ENCODE assay signal across 16 mouse cellular contexts in the genomic region with DNA sequence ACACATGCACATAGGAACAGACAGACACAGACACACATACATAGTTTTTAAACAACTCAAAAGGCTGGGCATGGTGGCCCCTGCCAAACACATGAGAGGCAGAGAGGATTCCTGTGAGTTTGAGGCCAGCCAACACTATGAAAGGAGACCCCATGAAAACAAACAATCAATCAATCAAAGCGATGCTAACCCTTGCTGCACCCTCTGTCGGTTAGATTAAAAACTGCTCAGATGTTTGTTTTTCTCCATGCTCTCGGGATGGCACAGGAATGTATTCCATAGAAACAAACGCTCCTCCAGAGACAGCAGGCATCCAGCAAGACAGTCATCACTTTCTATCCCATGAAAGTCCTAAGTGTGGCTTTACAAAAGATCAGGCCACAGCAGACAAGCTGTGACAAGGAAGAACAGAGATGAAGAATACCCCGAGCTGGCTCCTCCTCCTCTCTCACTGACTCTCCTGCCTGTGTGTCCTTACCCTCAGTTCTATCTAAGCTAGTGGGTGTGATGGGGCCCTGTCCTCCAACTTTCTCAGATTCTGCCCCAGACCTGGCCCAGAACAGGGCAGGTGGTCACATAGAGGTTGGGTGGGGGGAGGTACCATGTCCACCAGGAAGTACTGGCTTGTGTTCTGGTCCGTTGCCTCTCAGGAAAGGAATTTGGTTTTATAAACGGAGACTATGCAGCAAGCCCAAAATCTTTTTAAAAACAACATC. TPM values are rescaled to one million over a fixed set of nuclear protein-coding genes. Genes with fewer than 3 reads are reported as not detected.
DNase-seq lines count a peak whose midpoint lies in the region; ATAC-seq and TF ChIP-seq lines count a peak whose summit lies in the region.
"Had no signal": no experiment of that assay in that cellular context is flagged by ENCODE, and none has a peak within 500 bp of the region (broad histone marks: within the 10 kb centered on the region; RNA-seq: fewer than 3 reads in every experiment).

No protein-coding gene starts in this region.

- ATAC-seq in heart, embryonic 11.5 days (replicated peaks; ENCODE audit: insufficient number of reproducible peaks, low FRiP score, low TSS enrichment): peak; percentile 48; the same call in 1 of the 2 replicates
- ATAC-seq in liver, embryonic 14.5 days (ENCODE audit: insufficient read depth): 0 out of 2 replicates have a peak, but pooled peaks have one; percentile 9
- ATAC-seq in midbrain, embryonic 16.5 days: no peak
- ATAC-seq: Patski had no signal

- H3K4me1 ChIP-seq in heart, embryonic 11.5 days (ENCODE audit: control insufficient read depth, insufficient read depth, low read length): peaks cover 19% of the 10 kb centered on the region
- H3K4me1 ChIP-seq in liver, embryonic 14.5 days (replicated peaks; ENCODE audit: control insufficient read depth in 2 of 2, insufficient read depth in 2 of 2, low read length in 1 of 2): peaks cover 4 to 15% of the 10 kb centered on the region in 2 experiments; a peak in 3 of 4 replicates
- H3K4me1 ChIP-seq in midbrain, embryonic 16.5 days (ENCODE audit: control insufficient read depth, insufficient read depth, low read length): no peaks in the 10 kb centered on the region

- H3K9me3 ChIP-seq in heart, embryonic 11.5 days (replicated peaks; ENCODE audit: control insufficient read depth, low read length): no peaks in the 10 kb centered on the region
- H3K9me3 ChIP-seq in liver, embryonic 14.5 days (ENCODE audit: control insufficient read depth, low read length): no peaks in the 10 kb centered on the region
- no peaks in the 10 kb centered on the region for H3K9me3 ChIP-seq in midbrain, embryonic 16.5 days (replicated peaks; ENCODE audit: control insufficient read depth, low read length, poor library complexity, severe bottlenecking)
- H3K9me3 ChIP-seq: forebrain, embryonic 10.5 days had no signal

- no peak overlapping the region for H3K9ac ChIP-seq in heart, embryonic 11.5 days (ENCODE audit: low read depth, low read length)
- no peak overlapping the region for H3K9ac ChIP-seq in liver, embryonic 14.5 days (replicated peaks)
- no peak overlapping the region for H3K9ac ChIP-seq in midbrain, embryonic 16.5 days (ENCODE audit: low read depth, low read length)

- H3K4me3 ChIP-seq in heart, embryonic 11.5 days (ENCODE audit: low read depth, low read length): 0 out of 2 replicates have a peak overlapping the region, but pooled peaks have one; percentile 19
- no peak overlapping the region for H3K4me3 ChIP-seq in layer of hippocampus, adult 2 months
- H3K4me3 ChIP-seq in liver, embryonic 14.5 days (ENCODE audit: insufficient read depth in 1 of 2, low read depth in 2 of 2, low read length in 2 of 2): no peak overlapping the region
- no peak overlapping the region for H3K4me3 ChIP-seq in midbrain, embryonic 16.5 days (ENCODE audit: low read depth, low read length)
- H3K4me3 ChIP-seq: forebrain, embryonic 10.5 days had no signal

- no peaks in the 10 kb centered on the region for H3K36me3 ChIP-seq in heart, embryonic 11.5 days (ENCODE audit: control insufficient read depth, insufficient read depth, low read length)
- H3K36me3 ChIP-seq in liver, embryonic 14.5 days (replicated peaks; ENCODE audit: control insufficient read depth, insufficient read depth, low read depth): no peaks in the 10 kb centered on the region
- no peaks in the 10 kb centered on the region for H3K36me3 ChIP-seq in midbrain, embryonic 16.5 days (ENCODE audit: control insufficient read depth, insufficient read depth, low read length)
- H3K36me3 ChIP-seq: forebrain, embryonic 10.5 days had no signal

- no peaks in the 10 kb centered on the region for H3K27me3 ChIP-seq in heart, embryonic 11.5 days (ENCODE audit: control insufficient read depth, insufficient read depth, low read length)
- no peaks in the 10 kb centered on the region for H3K27me3 ChIP-seq in liver, embryonic 14.5 days (ENCODE audit: control insufficient read depth, insufficient read depth, low read length)
- no peaks in the 10 kb centered on the region for H3K27me3 ChIP-seq in midbrain, embryonic 16.5 days (ENCODE audit: control insufficient read depth, insufficient read depth, low read depth, low read length)
- H3K27me3 ChIP-seq: Patski had no signal

- no peak for TF ChIP-seq EP300 in liver, embryonic 14.5 days (IDR thresholded peaks at IDR 0.05; ENCODE audit: low read depth)

- H3K4me2 ChIP-seq in heart, embryonic 11.5 days: peak overlapping the region; percentile 53
- no peak overlapping the region for H3K4me2 ChIP-seq in liver, embryonic 14.5 days (ENCODE audit: low read depth)
- H3K4me2 ChIP-seq in midbrain, embryonic 16.5 days (ENCODE audit: low read length): no peak overlapping the region

- peak; percentile 63 for TF ChIP-seq CTCF in layer of hippocampus, adult 2 months (conservative IDR thresholded peaks at IDR 0.05)
- TF ChIP-seq CTCF in liver, embryonic 14.5 days (IDR thresholded peaks at IDR 0.05; ENCODE audit: low read depth): no peak; the same call in 1 of the 2 replicates

- H3K27ac ChIP-seq in heart, embryonic 11.5 days (ENCODE audit: low read depth, low read length): peak overlapping the region; percentile 60
- peak overlapping the region; percentile 75; the same call in 1 of the 2 replicates for H3K27ac ChIP-seq in layer of hippocampus, adult 2 months
- H3K27ac ChIP-seq in liver, embryonic 14.5 days: no peak overlapping the region
- H3K27ac ChIP-seq in midbrain, embryonic 16.5 days (ENCODE audit: low read length): no peak overlapping the region
- H3K27ac ChIP-seq: forebrain, embryonic 10.5 days had no signal

- DNase-seq in heart, adult 9 months (ENCODE audit: low spot score in 2 of 2): no peak
- DNase-seq in layer of hippocampus, adult 2 months (ENCODE audit: low spot score in 2 of 2): no peak
- DNase-seq in layer of hippocampus, adult 18-20 months (ENCODE audit: low spot score in 2 of 2): no peak
- peak; percentile 51 for DNase-seq in embryo, embryonic 10.5 days (ENCODE audit: low spot score)
- DNase-seq in liver, embryonic 14.5 days (ENCODE audit: low read depth in 3 of 3, low spot score in 3 of 3): no peak
- DNase-seq in left cerebral cortex, adult 18-20 months (ENCODE audit: low spot score in 2 of 2): no peak
- DNase-seq: adrenal gland, adult 2 months; gastrocnemius, postnatal 14 days; kidney, adult 9 months; retina, postnatal 1 day; thymus, postnatal 14 days had no signal

- 5% methylated on average over 7 of the region's 7 CpGs for WGBS in heart, embryonic 11.5 days (ENCODE audit: insufficient replicate concordance)
- WGBS in liver, embryonic 14.5 days (ENCODE audit: insufficient replicate concordance): 21% methylated on average over 7 of the region's 7 CpGs
- WGBS in midbrain, embryonic 16.5 days: 31% methylated on average over 7 of the region's 7 CpGs

RNA-seq across cellular contexts. Expression of a gene that starts 1.6 kb away (rescaled TPM):
- 8.4 and 9.2 TPM in 2 replicates for polyA plus RNA-seq in heart, embryonic 11.5 days (2014; fragmentation: Nextera tagmentation; extraction: Ambion mirVana)
- total RNA-seq in layer of hippocampus, adult 2 months (2021): 1 to 10 TPM in 1 of 2 experiments, under 1 TPM in 1; 0.95 to 1.2 TPM
- total RNA-seq in layer of hippocampus, adult 18-20 months (2021): under 1 TPM; 0.46 to 0.94 TPM
- 6.1 and 8.7 TPM in 2 replicates for polyA plus RNA-seq in liver, embryonic 14.5 days (2012; rRNA removed)
- polyA plus RNA-seq in liver, embryonic 14.5 days (2014; fragmentation: Nextera tagmentation; extraction: Ambion mirVana): 12.8 and 13.1 TPM in 2 replicates
- under 1 TPM; 0.30 to 0.58 TPM for total RNA-seq in left cerebral cortex, adult 18-20 months (2021)
- 0.67 and 1.2 TPM in 2 replicates for polyA plus RNA-seq in midbrain, embryonic 16.5 days (2015; fragmentation: Nextera tagmentation; extraction: Ambion mirVana)

RNA-seq across cellular contexts. Expression of a gene that starts 14.1 kb away (rescaled TPM):
- 591 and 599 TPM in 2 replicates for polyA plus RNA-seq in heart, embryonic 11.5 days (2014; fragmentation: Nextera tagmentation; extraction: Ambion mirVana)
- 100 to 1,000 TPM; 301 to 311 TPM for total RNA-seq in layer of hippocampus, adult 2 months (2021)
- total RNA-seq in layer of hippocampus, adult 18-20 months (2021): 100 to 1,000 TPM; 303 to 306 TPM
- polyA plus RNA-seq in liver, embryonic 14.5 days (2012; rRNA removed): 548 and 604 TPM in 2 replicates
- polyA plus RNA-seq in liver, embryonic 14.5 days (2014; fragmentation: Nextera tagmentation; extraction: Ambion mirVana): 640 and 652 TPM in 2 replicates
- 100 to 1,000 TPM; 302 to 311 TPM for total RNA-seq in left cerebral cortex, adult 18-20 months (2021)
- polyA plus RNA-seq in midbrain, embryonic 16.5 days (2015; fragmentation: Nextera tagmentation; extraction: Ambion mirVana): 389 and 390 TPM in 2 replicates

RNA-seq across cellular contexts. Expression of a gene that starts 27.8 kb away (rescaled TPM):
- polyA plus RNA-seq in heart, embryonic 11.5 days (2014; fragmentation: Nextera tagmentation; extraction: Ambion mirVana): 18.1 and 20.2 TPM in 2 replicates
- total RNA-seq in layer of hippocampus, adult 2 months (2021): 10 to 100 TPM; 12.8 to 14.3 TPM
- total RNA-seq in layer of hippocampus, adult 18-20 months (2021): 10 to 100 TPM; 13.7 to 14.0 TPM
- polyA plus RNA-seq in liver, embryonic 14.5 days (2012; rRNA removed): 7.1 and 9.7 TPM in 2 replicates
- polyA plus RNA-seq in liver, embryonic 14.5 days (2014; fragmentation: Nextera tagmentation; extraction: Ambion mirVana): 9.3 and 10.3 TPM in 2 replicates
- 10 to 100 TPM; 13.1 to 16.2 TPM for total RNA-seq in left cerebral cortex, adult 18-20 months (2021)
- polyA plus RNA-seq in midbrain, embryonic 16.5 days (2015; fragmentation: Nextera tagmentation; extraction: Ambion mirVana): 22.4 and 25.8 TPM in 2 replicates

RNA-seq across cellular contexts. Expression of a gene that starts 39.3 kb away (rescaled TPM):
- polyA plus RNA-seq in heart, embryonic 11.5 days (2014; fragmentation: Nextera tagmentation; extraction: Ambion mirVana): not detected in 2 replicates
- under 1 TPM; 0.32 to 0.56 TPM for total RNA-seq in layer of hippocampus, adult 2 months (2021)
- under 1 TPM; 0.52 to 0.56 TPM for total RNA-seq in layer of hippocampus, adult 18-20 months (2021)
- polyA plus RNA-seq in liver, embryonic 14.5 days (2012; rRNA removed): not detected in 2 replicates
- not detected in 2 replicates for polyA plus RNA-seq in liver, embryonic 14.5 days (2014; fragmentation: Nextera tagmentation; extraction: Ambion mirVana)
- under 1 TPM; 0.72 to 0.82 TPM for total RNA-seq in left cerebral cortex, adult 18-20 months (2021)
- 0.30 and 0.39 TPM in 2 replicates for polyA plus RNA-seq in midbrain, embryonic 16.5 days (2015; fragmentation: Nextera tagmentation; extraction: Ambion mirVana)
- total RNA-seq: adrenal gland, adult 2 months; gastrocnemius, postnatal 14 days; megakaryocyte progenitor cell, adult 5-6 weeks had no signal
- polyA plus RNA-seq: adrenal gland, adult 2 months; forebrain, embryonic 10.5 days; Patski had no signal

RNA-seq across cellular contexts. Expression of a gene that starts 53.4 kb away (rescaled TPM):
- polyA plus RNA-seq in heart, embryonic 11.5 days (2014; fragmentation: Nextera tagmentation; extraction: Ambion mirVana): 44.7 and 46.2 TPM in 2 replicates
- total RNA-seq in layer of hippocampus, adult 2 months (2021): 10 to 100 TPM; 37.0 to 41.0 TPM
- 10 to 100 TPM; 41.9 to 44.4 TPM for total RNA-seq in layer of hippocampus, adult 18-20 months (2021)
- 13.0 and 17.2 TPM in 2 replicates for polyA plus RNA-seq in liver, embryonic 14.5 days (2012; rRNA removed)
- 41.0 and 46.2 TPM in 2 replicates for polyA plus RNA-seq in liver, embryonic 14.5 days (2014; fragmentation: Nextera tagmentation; extraction: Ambion mirVana)
- total RNA-seq in left cerebral cortex, adult 18-20 months (2021): 10 to 100 TPM; 36.5 to 37.2 TPM
- 24.6 and 24.9 TPM in 2 replicates for polyA plus RNA-seq in midbrain, embryonic 16.5 days (2015; fragmentation: Nextera tagmentation; extraction: Ambion mirVana)

Comparison
In these comparisons a context has a peak if more than half of its experiments do, and no peak if none do; other contexts are left out.
1. H3K27ac ChIP-seq: peak in heart, embryonic 11.5 days (single experiment) and layer of hippocampus, adult 2 months (single experiment); none in liver, embryonic 14.5 days (single experiment) and midbrain, embryonic 16.5 days (single experiment).